Mouse (Mus musculus) MEL (cell line): ENCODE data around the gene Ada.

Source experiments
- BHLHE40 ChIP-seq: IDR thresholded peaks from 2 replicates; pipeline ENCODE4 v1.6.1; 2012; ENCODE audit warnings: low read depth, mild to moderate bottlenecking, inconsistent platforms, low read length, improper control_type of control experiment, borderline replicate concordance
- CHD1 ChIP-seq: IDR thresholded peaks from 2 replicates; pipeline ENCODE4 v1.6.1; 2012; ENCODE audit warnings: low read depth, mild to moderate bottlenecking, inconsistent platforms, low read length, improper control_type of control experiment
- CTCF ChIP-seq, 3 experiments: IDR thresholded peaks in 2 of 3; conservative IDR thresholded peaks in 1 of 3; 2 replicates each; pipeline ENCODE4 v1.5.1; 2011 to 2012; ENCODE audit warnings: low read length in 3 of 3, low read depth in 2 of 3, mild to moderate bottlenecking in 2 of 3, improper control_type of control experiment in 1 of 3, inconsistent platforms in 1 of 3, mixed read lengths in 1 of 3, moderate library complexity in 1 of 3; ENCODE audit not compliant: control insufficient read depth in 1 of 3, insufficient read depth in 1 of 3, poor library complexity in 1 of 3, severe bottlenecking in 1 of 3
- EP300 ChIP-seq, 2 experiments: IDR thresholded peaks; 2 replicates each; pipeline ENCODE4 v1.6.1; 2011; ENCODE audit warnings: improper control_type of control experiment in 2 of 2, low read length in 2 of 2, low read depth in 1 of 2, mild to moderate bottlenecking in 1 of 2
- ETS1 ChIP-seq: IDR thresholded peaks from 2 replicates; pipeline ENCODE4 v1.6.1; 2012; ENCODE audit warnings: low read depth, mild to moderate bottlenecking, inconsistent platforms, low read length, improper control_type of control experiment, moderate library complexity
- GATA1 ChIP-seq: IDR thresholded peaks from 2 replicates; pipeline ENCODE4 v1.6.1; 2011; ENCODE audit warnings: low read depth, low read length, improper control_type of control experiment
- MAZ ChIP-seq: IDR thresholded peaks from 2 replicates; pipeline ENCODE4 v1.6.1; 2012; ENCODE audit warnings: low read depth, mild to moderate bottlenecking, inconsistent platforms, low read length, improper control_type of control experiment
- POLR2A ChIP-seq, 2 experiments: IDR thresholded peaks; 2 replicates each; pipeline ENCODE4 v1.6.1; 2011 to 2012; ENCODE audit warnings: low read length in 2 of 2, mild to moderate bottlenecking in 2 of 2, control low read depth in 1 of 2, improper control_type of control experiment in 1 of 2, low read depth in 1 of 2, moderate library complexity in 1 of 2; ENCODE audit not compliant: control insufficient read depth in 1 of 2, insufficient read depth in 1 of 2, poor library complexity in 1 of 2
- SMC3 ChIP-seq: IDR thresholded peaks from 2 replicates; pipeline ENCODE4 v1.6.1; 2011; ENCODE audit warnings: low read depth, low read length, improper control_type of control experiment
- USF1 ChIP-seq: IDR thresholded peaks from 2 replicates; pipeline ENCODE4 v1.6.1; 2014; ENCODE audit warnings: low read depth, mild to moderate bottlenecking, inconsistent platforms, low read length, improper control_type of control experiment, moderate library complexity

DNA sequence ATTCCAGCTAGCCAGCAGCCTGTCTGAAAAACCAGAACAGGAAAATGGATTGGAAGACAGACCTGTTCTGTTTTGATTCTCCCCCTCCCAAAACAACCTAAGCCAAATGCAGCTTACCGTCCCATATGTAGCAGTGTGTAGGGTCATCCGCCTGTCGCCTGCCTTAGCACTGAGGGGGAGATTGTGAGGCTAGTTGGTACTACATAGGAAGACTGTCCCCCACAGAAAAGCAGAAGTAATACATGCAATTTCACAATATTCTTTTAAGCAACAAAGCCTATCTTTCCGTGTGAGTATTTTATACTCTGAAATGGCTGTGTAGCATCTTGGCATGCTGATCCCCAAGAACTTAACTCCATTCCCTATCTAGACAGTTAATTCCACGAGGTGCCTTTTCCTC, 47.1 kb downstream of the Ada start:
- TF ChIP-seq CTCF (IDR thresholded peaks at IDR 0.05 in 2 of 3, conservative IDR thresholded peaks at IDR 0.05 in 1 of 3; ENCODE audit: control insufficient read depth in 1 of 3, insufficient read depth in 1 of 3, low read depth in 2 of 3, low read length in 3 of 3, poor library complexity in 1 of 3, severe bottlenecking in 1 of 3) (no peak), ETS1 (no peak), USF1 (no peak), CHD1 (no peak), MAZ (no peak), POLR2A (IDR thresholded peaks at IDR 0.05; ENCODE audit: control insufficient read depth in 1 of 2, insufficient read depth in 1 of 2, low read depth in 1 of 2, low read length in 2 of 2, poor library complexity in 1 of 2) (no peak), EP300 (IDR thresholded peaks at IDR 0.05; ENCODE audit: low read depth in 1 of 2, low read length in 2 of 2) (no peak), SMC3 (no peak), BHLHE40 (no peak), GATA1 (no peak)
